Mouse (Mus musculus): ENCODE results near the gene Ifrd1. TPM values are rescaled to one million over a fixed set of nuclear protein-coding genes. Genes with fewer than 3 reads are reported as not detected.

The Ifrd1 gene
- total and polyA plus RNA-seq, 2 experiments from 2014 or later = 89.3 to 133 TPM

GRCm38 (mm10) chr12:40214888-40215876, 33.1 kb downstream of the Ifrd1 start:
- 96% methylated on average over 15 of the region's 15 CpGs for WGBS
- H3K9ac ChIP-seq (replicated peaks; ENCODE audit: low read length, poor library complexity, severe bottlenecking) = no peak overlapping the region
- H3K36me3 ChIP-seq (ENCODE audit: insufficient read depth, low read length) = peaks cover 34% of the 10 kb centered on the region
- no peak overlapping the region for H3K4me3 ChIP-seq (ENCODE audit: low read depth, low read length)
- H3K27ac ChIP-seq (ENCODE audit: low read depth, low read length) = no peak overlapping the region
- no peak for TF ChIP-seq CTCF (IDR thresholded peaks at IDR 0.05)
- no peaks in the 10 kb centered on the region for H3K4me1 ChIP-seq (ENCODE audit: insufficient read depth, low read length)
- no peak for DNase-seq (ENCODE audit: low spot score)
- H3K27me3 ChIP-seq (ENCODE audit: insufficient read depth, low read length) = no peaks in the 10 kb centered on the region
- ATAC-seq (ENCODE audit: low FRiP score) = no peak
- no peaks in the 10 kb centered on the region for H3K9me3 ChIP-seq (ENCODE audit: low read length)
- H3K4me2 ChIP-seq (ENCODE audit: low read depth, low read length, poor library complexity, severe bottlenecking) = no peak overlapping the region

- DNase-seq (ENCODE audit: low spot score) (no peak), ATAC-seq (ENCODE audit: low FRiP score) (no peak)
- Histone ChIP-seq H3K4me2 (ENCODE audit: low read depth, low read length, poor library complexity, severe bottlenecking) (no peak overlapping the region), H3K4me3 (ENCODE audit: low read depth, low read length) (no peak overlapping the region), H3K9me3 (ENCODE audit: low read length) (no peaks in the 10 kb centered on the region), H3K36me3 (ENCODE audit: insufficient read depth, low read length) (peaks cover 40% of the 10 kb centered on the region; the same call in 1 of the 2 replicates), H3K4me1 (ENCODE audit: insufficient read depth, low read length) (no peaks in the 10 kb centered on the region), H3K9ac (replicated peaks; ENCODE audit: low read length, poor library complexity, severe bottlenecking) (no peak overlapping the region), H3K27ac (ENCODE audit: low read depth, low read length) (no peak overlapping the region), H3K27me3 (ENCODE audit: insufficient read depth, low read length) (no peaks in the 10 kb centered on the region)
- WGBS = 83% methylated on average over 3 of the region's 3 CpGs
- no peak for TF ChIP-seq CTCF (IDR thresholded peaks at IDR 0.05)
These were observed 39.3 kb downstream of the Ifrd1 start for GRCm38 (mm10) chr12:40209049-40209448.

- H3K27me3 ChIP-seq (ENCODE audit: insufficient read depth, low read length) = no peaks in the 10 kb centered on the region
- DNase-seq (ENCODE audit: low spot score) (no peak), ATAC-seq (ENCODE audit: low FRiP score) (no peak)
- WGBS = 96% methylated on average over 4 of the region's 4 CpGs
- H3K27ac ChIP-seq (ENCODE audit: low read depth, low read length) = no peak overlapping the region
- no peaks in the 10 kb centered on the region for H3K4me1 ChIP-seq (ENCODE audit: insufficient read depth, low read length)
- H3K9ac ChIP-seq (replicated peaks; ENCODE audit: low read length, poor library complexity, severe bottlenecking) = no peak overlapping the region
- no peak overlapping the region for H3K4me3 ChIP-seq (ENCODE audit: low read depth, low read length)
- no peaks in the 10 kb centered on the region for H3K9me3 ChIP-seq (ENCODE audit: low read length)
- H3K4me2 ChIP-seq (ENCODE audit: low read depth, low read length, poor library complexity, severe bottlenecking) = no peak overlapping the region
- H3K36me3 ChIP-seq (ENCODE audit: insufficient read depth, low read length) = peaks cover 35% of the 10 kb centered on the region; the same call in 1 of the 2 replicates
- TF ChIP-seq CTCF (IDR thresholded peaks at IDR 0.05) = no peak
These were observed 40.4 kb downstream of the Ifrd1 start for GRCm38 (mm10) chr12:40207909-40208308.

DNA sequence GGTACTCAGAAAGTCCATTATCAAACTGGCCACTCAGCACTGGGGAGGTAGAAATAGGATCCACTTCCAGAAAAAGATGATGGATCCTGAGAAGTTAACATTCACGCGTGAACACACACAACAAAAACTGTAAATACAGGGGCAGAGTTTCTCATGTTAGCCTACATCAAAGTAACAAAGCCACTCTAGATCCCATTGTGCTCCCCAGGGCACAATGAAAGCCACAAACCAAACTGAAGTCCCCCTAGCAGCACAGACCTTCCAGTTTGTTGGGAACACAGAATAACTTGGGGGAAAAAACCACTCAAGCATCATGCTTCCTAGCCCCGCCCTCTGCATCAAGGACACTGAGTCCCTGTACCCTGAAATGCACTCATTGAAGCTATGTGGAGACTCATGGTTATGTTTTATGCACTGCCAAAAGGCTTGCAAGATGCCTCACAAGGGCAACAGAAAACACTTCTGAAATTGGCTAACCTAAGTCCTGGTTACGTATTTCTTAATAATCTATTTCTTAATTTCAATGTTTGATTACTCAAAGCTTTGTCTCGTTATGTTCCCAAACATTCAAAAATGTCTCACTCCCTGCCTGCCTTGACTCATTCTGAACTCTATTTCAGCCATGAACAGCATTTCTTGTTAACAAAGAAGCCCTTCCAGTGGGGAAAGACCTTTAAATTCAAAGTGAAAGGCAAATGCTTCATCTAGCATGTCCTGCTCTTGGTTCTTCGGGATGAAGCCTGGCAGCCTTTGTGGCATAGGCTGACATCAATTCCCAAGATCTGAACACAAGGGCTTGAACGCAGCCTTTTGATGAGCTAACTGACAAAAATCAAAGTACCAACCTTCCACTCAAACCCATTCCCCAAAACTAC, 45.9 kb downstream of the Ifrd1 start:
- Histone ChIP-seq H3K27ac (ENCODE audit: low read depth, low read length) (no peak overlapping the region), H3K4me3 (ENCODE audit: low read depth, low read length) (no peak overlapping the region), H3K27me3 (ENCODE audit: insufficient read depth, low read length) (no peaks in the 10 kb centered on the region), H3K4me2 (ENCODE audit: low read depth, low read length, poor library complexity, severe bottlenecking) (no peak overlapping the region), H3K4me1 (ENCODE audit: insufficient read depth, low read length) (no peaks in the 10 kb centered on the region), H3K9ac (replicated peaks; ENCODE audit: low read length, poor library complexity, severe bottlenecking) (no peak overlapping the region), H3K36me3 (ENCODE audit: insufficient read depth, low read length) (peaks cover 32% of the 10 kb centered on the region; the same call in 1 of the 2 replicates), H3K9me3 (ENCODE audit: low read length) (no peaks in the 10 kb centered on the region)
- no peak for DNase-seq (ENCODE audit: low spot score)
- WGBS = 89% methylated on average over 7 of the region's 7 CpGs
- ATAC-seq (ENCODE audit: low FRiP score) = no peak
- TF ChIP-seq CTCF (IDR thresholded peaks at IDR 0.05) = no peak

DNA sequence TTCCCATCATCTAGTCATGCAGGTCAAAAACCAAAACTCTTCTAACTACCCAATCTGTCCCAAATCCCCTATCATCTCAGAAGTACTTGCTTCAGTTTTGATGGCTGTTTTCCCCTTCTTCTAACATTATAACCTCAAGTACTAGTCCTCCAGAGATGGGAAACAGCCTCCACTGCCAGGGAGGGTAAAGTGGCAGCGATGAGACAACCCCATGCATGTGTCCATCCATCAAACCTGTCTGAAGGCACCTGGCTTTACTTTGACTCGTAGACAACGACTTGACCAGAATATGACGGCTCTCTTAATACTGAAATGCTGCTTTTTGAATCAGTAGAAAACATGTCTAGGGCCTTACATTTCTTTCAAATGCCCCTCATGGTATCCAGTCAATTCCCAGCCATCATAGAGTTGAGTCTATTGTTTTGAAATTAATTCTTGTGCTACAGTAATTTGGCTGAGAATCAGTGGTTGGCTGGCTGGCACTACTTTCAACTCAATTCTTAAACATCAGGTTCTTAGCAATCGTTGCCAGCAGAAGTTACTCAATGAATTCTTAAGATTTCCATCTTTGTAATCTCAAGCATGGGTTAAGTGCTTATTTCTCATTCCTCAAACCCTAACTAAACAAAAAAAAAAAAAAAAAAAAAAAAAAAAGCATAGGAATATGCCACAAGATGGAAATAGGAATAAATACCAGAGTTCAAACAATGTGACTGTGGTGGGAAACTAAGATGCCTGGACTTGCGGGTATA, 47.6 kb downstream of the Ifrd1 start:
- Histone ChIP-seq H3K4me3 (ENCODE audit: low read depth, low read length) (no peak overlapping the region), H3K36me3 (ENCODE audit: insufficient read depth, low read length) (peaks cover 22% of the 10 kb centered on the region; the same call in 1 of the 2 replicates), H3K27me3 (ENCODE audit: insufficient read depth, low read length) (no peaks in the 10 kb centered on the region), H3K9ac (replicated peaks; ENCODE audit: low read length, poor library complexity, severe bottlenecking) (no peak overlapping the region), H3K9me3 (ENCODE audit: low read length) (no peaks in the 10 kb centered on the region), H3K27ac (ENCODE audit: low read depth, low read length) (no peak overlapping the region), H3K4me2 (ENCODE audit: low read depth, low read length, poor library complexity, severe bottlenecking) (no peak overlapping the region), H3K4me1 (ENCODE audit: insufficient read depth, low read length) (no peaks in the 10 kb centered on the region)
- WGBS = 93% methylated on average over 6 of the region's 6 CpGs
- no peak for TF ChIP-seq CTCF (IDR thresholded peaks at IDR 0.05)
- DNase-seq (ENCODE audit: low spot score) (no peak), ATAC-seq (ENCODE audit: low FRiP score) (no peak)
